Mouse (Mus musculus) Muller cell, postnatal 12 days (primary cell): ENCODE results near the gene Plpp2.

Experiments used
- DNase-seq: peaks from one replicate; pipeline ENCODE4 v3.0.0-alpha.2; 2015; ENCODE audit errors: inconsistent ontology term

The Plpp2 gene

GRCm38 (mm10) chr10:79528081-79528480 lies 5.5 kb downstream of the Plpp2 start:
- DNase-seq, result no peak

GRCm38 (mm10) chr10:79527453-79527845 lies 6.1 kb downstream of the Plpp2 start:
- no peak for DNase-seq

- DNase-seq, result no peak
Measured at GRCm38 (mm10) chr10:79526661-79527452, 6.7 kb downstream of the Plpp2 start.

- DNase-seq, result no peak
Measured at GRCm38 (mm10) chr10:79525456-79526325, 7.9 kb downstream of the Plpp2 start.

- no peak for DNase-seq
Measured at GRCm38 (mm10) chr10:79524433-79524832, 9.2 kb downstream of the Plpp2 start.

GRCm38 (mm10) chr10:79506709-79507108 lies 26.9 kb downstream of the Plpp2 start:
- no peak for DNase-seq

GRCm38 (mm10) chr10:79502830-79503644 lies 30.6 kb downstream of the Plpp2 start:
- DNase-seq, result no peak

- no peak for DNase-seq
Measured at GRCm38 (mm10) chr10:79496701-79497288, 36.8 kb downstream of the Plpp2 start.

- no peak for DNase-seq
Measured at GRCm38 (mm10) chr10:79495886-79496285, 37.7 kb downstream of the Plpp2 start.
